Mouse (Mus musculus) hematopoietic multipotent progenitor cell, adult 10-12 weeks (in vitro differentiated cells): ENCODE results near the gene Gm10486. TPM values are rescaled to one million over a fixed set of nuclear protein-coding genes. Genes with fewer than 3 reads are reported as not detected.

Experiments
- polyA plus RNA-seq: library from polyadenylated mRNA; stranded (reverse); fragments of >175 nt; gene quantifications from 2 replicates; pipeline ENCODE4 v1.2.3, GENCODE M21; 2012; ENCODE audit warnings: low replicate concordance

The Gm10486 gene
- not detected in 2 replicates for polyA plus RNA-seq

DNA sequence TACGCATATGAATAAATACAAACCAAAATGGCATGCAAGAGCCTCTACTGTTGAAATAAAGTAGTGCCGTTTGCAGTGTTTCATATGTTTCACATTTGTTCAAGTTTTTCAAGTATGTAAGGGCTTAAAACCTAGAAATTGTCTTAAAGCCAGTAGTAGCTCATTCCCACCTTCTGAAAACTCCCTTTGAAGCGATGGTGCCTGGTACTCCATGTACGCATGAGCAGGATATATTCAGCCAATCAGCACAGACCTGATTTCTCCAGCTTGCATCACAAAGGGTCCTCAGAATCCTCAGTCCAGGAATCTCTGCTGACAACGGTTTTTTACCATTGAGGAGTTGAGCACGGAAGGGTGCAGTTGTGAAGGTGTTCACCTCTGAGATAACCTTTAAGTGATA, at the start of gene Gm10486:
Gm10486 (plus strand) TSS at position 301 of the 400 bp plus-strand sequence.

